Mouse (Mus musculus) c-Kit-negative CD71-positive TER-119-positive erythroid progenitor cells, embryonic 14.5 days (primary cell): Measurements from ENCODE around the gene Mmrn1.
"Not testable (repeated sequence)": the region's sequence is repeated elsewhere in the genome, so short reads cannot be mapped to it uniquely, and the experiment has no call there.

Source experiments
- DNase-seq: peaks from one replicate; pipeline ENCODE4 v3.0.0-alpha.2; 2013; ENCODE audit warnings: low read depth, low spot score

Mmrn1 gene

DNA sequence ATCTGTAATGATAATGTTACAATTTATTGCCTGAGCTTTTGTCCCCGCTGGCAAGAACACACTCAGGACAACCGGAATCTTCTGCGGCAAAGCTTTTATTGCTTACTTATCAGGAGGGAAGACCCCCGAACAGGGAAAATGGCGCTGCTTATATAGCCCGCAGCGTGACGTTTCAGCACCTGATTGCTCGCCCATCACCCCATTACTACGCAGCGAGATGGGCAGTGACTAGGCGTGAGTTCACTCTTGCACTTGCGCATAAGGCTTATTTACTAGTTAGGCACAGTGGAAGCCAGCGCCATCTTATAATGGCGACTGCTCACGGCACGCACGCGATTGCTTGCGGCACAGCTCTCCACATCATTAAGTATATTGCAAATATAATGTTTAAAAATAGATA, at the start of gene Mmrn1:
Gene Mmrn1 (plus strand): TSS at position 301 of the 400 bp plus-strand sequence.
- not testable (repeated sequence) for DNase-seq

DNA sequence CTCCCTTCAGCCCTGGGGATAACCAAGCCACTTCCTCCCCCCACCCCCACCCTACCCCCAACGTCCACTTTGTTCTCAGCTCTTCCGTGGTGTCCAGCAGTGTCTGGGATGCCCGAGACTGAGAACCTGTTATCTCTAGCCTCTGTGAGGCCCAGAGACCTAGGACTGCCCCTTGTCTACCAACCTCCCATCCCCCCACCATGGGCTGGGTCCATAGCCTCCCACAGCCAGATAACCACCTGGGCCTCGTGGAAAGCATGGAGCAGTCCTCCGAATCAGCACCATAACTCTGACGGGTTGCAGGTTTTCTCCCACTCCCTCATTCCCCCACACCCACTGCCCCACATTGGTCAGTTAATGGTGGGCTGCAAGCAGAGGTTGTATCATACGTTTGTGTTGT, 44.4 kb upstream of the Mmrn1 start:
- no peak for DNase-seq

DNA sequence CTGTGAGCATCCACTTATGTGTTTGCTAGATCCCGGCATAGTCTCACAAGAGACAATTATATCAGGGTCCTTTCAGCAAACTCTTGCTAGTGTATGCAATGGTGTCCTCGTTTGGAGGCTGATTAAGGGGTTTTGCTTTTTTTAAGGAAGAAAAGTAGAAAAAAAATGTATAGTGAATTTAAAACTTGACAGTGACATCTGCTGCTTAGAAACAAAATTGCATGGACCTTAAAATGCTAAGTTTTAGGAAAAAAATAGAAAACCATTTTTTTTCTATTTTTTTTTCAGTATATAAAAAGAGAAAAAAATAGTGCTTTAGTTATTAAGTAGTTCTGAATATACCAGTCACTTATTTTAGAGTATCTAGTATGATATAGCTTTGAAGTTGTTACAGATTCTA, 43.2 kb upstream of the Mmrn1 start:
- DNase-seq, result no peak

DNA sequence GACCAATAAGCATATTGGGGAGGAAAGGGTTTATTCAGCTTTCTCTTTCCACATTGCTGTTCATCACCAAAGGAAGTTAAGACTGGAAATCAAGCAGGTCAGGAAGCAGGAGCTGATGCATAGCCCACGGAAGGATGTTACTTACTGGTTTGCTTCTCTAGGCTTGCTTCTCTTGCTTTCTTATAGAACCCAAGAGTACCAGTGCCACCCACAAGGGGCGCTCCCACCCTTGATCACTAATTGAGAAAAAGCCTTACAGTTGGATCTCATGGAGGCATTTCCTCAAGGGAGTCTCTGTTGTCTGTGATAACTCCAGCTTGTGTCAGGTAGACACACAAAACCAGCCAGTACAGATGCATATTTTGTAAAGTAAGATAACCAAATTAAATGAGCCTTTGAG, 17.5 kb upstream of the Mmrn1 start:
- DNase-seq, result no peak

DNA sequence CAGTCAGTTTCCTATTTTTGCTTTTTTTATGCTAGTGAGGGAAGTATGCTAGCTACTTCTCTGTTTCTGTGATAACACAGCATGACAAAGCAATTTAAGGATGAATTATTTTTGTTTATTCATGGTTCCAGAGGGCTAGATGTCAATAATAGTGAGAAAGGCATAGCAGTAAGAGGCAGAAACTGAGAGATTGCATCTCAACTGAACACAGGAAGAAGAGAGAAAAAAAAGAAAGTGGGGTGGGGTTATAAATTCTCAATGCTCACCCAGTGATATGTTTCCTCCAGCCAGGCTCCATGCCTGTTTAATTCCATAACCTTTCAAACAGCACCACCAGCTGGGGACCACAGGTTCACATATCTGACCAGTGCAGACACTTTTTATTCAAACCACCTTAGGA, 6.6 kb downstream of the Mmrn1 start:
- peak; percentile 67 for DNase-seq

DNA sequence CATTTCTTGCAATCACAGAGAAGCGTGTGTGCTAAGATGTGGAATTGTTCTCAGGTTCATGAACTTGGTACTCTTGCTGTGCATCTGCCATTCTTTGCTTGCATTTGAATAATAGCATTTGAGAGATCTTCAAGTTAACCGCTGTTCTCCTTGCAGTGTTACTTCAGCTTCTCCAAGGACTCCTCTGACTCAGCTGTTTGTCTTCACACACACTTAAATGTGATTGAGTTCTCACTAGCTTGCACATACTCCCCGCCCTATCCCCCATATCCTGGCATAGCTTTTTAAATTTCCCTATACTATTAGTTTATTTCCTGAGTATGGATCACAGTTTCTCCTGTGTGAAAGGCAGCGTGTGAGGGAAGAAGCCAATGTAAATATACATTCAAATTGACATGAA, 10.1 kb downstream of the Mmrn1 start:
- DNase-seq, result peak; percentile 72

DNA sequence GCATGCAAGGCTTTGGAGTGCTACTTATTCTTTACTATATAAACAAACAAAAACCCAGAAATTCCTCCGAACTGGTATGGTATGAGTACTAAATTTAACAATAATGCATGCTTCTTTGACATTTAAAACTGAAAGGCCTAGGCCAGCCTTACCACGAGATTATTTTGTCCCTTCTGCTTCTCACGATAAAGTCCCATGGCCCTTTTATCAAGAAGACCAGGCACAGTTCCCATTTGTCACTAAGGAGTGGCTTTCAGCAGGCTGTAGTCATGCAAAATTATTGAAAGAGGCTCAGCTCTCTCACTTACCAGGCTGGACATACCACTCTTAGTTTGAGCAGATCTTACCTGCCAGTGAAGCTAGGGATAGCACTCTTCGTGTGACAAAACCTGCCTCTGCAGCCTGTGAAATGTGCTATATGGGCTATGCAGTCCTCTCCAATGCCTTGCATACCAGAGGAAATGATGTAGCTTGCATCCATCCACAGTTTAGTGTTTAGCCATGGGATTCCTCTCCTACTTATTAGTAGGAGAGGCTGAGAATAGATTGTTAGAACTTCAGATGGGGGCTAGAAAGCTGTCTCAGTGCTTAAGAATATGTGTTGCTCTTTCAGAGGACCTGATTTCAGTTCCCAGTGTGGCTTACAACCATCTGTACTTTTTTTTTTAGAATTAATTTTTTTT, 10.8 kb downstream of the Mmrn1 start:
- DNase-seq, result peak; percentile 94

DNA sequence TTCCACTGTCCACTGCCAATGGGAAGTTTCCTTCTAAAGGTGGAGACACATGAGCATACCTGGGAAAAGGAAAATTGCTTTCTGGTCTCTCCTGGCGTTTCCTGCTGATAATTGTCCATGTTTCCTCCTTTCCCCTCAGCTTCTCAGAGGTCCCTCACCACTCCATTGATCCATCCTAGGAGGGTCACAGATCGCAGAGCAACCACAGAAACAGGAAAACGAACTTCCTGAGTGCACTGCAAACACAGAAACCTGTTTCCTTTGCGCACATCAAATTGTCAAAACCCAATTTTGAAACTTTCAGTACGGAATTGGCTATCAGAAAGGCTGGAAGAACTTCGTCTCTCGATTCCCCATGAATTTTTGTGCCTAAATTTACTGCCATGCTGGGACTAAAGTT, 19.4 kb downstream of the Mmrn1 start:
- DNase-seq, result no peak

DNA sequence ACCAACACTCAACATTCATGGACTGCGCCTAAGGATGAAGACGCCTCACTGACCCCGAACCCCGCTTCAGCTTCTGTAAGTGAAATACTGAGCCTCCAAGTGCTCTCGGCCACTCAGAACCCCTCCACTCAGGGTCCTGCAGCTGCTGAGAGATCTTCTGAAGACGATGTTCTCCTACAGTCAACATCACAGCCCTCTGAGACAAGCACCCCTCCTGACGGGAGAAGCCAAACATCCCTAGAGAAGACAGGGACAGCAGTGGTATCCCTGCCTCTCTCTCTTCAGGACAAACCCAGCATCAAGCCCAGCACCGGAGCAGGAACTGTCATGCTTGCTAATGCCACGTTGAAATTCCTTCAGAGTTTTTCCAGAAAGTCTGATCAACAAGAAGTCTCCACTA, 19.8 kb downstream of the Mmrn1 start:
- DNase-seq, result no peak

DNA sequence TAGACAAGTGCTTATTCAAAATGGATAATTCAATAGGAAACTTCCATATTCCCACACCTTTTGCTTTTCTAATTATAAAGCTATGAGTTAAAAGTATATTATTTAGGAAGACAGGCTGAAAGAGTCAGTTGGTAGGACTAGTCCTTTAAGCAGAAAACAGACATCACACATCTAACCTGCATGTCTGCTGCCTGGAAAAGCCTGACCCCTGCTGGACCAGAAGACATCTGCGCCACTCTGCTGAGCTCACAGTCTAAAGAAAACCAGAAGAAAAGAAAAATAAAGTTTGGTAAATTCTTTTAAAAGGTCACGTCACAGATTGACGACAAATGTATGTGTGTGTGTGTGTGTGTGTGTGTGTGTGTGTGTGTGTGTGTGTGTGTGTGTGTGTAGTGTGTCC, 25.6 kb downstream of the Mmrn1 start:
- DNase-seq, result peak; percentile 55

DNA sequence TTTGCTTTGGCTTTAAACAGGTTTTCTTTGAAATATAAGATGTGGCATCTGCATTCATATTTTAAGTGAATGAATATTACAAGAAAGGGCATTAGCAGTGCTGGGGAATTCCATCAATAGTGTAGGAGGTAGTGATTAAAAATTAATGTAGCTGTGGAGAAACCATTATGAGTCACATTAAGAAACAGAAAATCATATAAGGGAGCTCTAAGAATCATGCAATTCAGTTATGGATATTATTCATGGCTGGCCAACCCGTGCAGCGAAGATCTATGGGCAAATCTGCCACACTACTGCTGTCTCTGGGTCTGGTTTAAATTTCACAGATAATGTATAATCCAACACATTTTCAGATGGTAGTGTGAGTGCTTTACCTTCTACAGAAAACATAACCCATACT, 36.5 kb downstream of the Mmrn1 start:
- DNase-seq, result no peak

DNA sequence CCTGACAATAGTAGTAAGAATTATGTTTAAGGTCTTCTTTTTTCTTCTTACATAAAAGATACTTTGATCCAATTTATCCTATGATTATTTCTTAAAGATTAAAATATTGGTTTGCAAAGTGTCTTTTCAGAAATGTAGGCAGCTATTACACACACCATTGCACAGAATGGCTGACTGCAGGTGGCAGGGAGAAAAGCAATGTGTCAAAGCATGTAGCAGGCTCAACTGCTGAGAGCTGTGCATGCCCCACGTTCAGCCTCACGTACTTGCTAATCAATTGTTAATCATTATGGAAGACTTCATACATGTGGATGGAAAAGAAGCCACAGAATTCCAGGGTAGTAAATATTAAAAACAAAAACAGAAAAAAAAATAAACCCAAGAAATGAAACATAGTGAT, 37.1 kb downstream of the Mmrn1 start:
- no peak for DNase-seq

DNA sequence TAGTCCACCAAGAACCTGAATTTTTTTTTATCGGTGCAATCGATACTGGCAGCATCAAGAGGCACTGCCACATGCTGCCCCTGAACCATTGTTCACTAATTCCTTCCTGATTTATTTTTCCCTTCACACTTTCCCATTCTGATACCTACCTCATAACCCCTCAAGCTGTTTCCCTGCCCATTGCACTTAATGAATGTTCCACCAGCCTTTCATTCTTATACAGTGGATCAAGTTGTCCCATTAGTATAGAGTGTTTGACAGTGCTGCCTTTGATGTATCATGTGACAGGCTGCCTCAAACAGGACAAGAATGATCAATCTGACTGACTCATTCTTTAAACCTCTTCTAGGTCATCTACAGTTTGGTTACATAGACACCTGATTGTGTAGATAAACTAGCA, 37.9 kb downstream of the Mmrn1 start:
- DNase-seq, result no peak

DNA sequence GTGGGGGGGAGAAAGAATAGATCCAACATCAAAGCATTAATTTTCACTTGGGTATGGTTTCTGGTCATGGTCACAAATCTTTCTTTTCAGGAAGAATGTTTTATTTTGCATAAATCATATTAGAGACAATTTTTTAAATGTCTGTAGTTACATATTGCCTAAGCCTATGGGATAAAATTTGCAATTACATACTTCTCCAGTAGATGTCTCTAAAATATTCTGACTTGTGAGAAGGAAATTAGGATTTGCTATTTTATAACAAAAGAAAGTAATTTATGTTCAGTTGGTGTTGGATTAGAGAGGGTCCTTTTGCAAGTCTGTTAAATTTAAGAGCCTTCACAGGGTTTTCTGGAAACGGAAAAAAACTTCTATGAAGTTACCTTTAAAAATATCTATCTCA, 39.0 kb downstream of the Mmrn1 start:
- no peak for DNase-seq

DNA sequence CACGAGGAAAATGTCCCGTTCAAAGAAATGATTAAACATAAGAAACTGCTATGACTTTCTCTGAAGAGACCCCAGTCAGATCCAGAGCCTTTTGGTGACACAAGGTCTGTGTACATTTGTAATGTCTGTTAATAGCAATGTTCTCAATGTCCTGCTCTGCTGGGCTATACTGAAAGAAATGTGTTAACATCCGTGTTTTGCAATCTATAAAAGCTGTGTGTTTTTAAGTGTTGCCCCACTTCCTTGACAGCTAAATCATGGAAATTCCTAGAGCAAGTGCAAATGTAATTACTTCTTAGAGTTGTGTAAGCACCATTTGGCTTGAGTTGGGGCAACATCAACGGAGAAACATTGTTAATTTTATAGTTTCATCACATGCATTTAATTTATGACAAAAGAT, 42.2 kb downstream of the Mmrn1 start:
- no peak for DNase-seq

DNA sequence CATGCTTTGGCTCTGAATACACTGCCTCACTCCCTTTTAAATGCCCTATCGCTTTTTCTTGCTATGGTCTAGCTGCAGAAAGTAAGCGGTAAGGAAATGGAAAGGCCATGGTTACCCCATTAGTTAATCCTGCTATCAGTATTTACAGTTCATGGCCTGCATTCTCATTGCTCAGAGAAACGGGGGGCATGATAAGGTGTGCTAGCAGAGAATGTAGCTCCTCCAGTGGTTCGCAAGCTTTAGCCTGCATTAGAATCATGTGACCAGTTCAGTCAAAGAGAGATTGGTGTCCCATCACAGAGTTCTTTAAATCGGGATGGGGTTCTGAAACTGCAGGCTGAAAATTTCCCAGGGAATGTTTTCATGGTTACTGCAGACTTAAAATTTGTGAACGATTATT, 44.6 kb downstream of the Mmrn1 start:
- no peak for DNase-seq

DNA sequence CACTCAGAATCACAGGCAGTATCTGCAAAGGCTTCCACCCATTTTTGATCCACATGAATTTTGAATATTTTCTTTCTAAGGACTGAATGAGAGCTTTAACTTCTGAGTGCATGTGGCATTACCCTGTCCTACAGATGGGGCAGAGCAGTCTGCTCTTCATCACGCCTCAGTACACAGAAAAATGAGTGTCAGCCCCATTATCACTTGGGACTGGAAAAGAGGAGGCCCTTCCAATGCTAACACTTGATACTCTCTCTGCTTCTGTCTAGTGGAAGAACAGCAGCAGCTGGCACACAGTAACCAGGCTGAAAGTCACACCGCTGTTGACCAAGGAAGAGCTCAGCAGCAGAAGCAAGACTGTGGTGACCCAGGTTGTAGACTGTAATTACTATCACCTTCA, 46.0 kb downstream of the Mmrn1 start:
- no peak for DNase-seq

DNA sequence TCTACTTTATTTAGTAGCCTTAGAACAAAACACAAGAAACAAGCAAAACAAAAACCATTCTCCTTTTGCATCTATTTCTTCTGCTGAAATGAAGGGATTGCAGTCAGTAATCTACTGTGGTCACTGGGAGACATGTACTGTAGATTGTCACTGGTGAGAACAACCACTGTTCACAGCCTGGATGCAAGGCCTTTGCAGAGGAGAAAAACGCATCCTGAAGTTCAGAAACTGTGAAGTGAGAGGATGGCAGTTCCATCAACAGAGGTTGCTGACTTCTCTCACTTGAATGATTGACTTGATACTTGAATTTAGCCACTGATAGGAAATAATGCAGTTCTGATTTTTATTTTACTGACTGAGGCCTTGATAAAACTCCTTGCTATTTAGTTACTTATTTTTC, 53.8 kb downstream of the Mmrn1 start:
- no peak for DNase-seq

DNA sequence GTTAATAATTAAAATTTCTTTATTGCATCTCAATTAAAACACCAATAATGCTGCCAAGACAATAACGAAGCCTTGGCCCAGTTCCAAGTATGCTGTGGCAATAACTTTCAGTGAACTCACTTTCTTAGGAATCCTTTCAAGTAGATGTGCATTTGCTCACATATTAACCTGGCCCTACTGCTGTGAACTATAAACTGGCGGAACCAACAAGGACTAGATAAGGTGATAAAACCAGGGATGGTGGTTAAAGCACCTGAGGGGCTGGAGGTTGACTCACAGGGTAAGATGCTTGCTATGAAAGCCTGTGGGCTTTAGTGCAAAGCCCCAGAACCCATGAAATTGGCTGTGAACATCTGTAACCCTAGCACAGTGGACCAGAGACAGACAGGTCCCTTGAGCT, 54.3 kb downstream of the Mmrn1 start:
- no peak for DNase-seq

DNA sequence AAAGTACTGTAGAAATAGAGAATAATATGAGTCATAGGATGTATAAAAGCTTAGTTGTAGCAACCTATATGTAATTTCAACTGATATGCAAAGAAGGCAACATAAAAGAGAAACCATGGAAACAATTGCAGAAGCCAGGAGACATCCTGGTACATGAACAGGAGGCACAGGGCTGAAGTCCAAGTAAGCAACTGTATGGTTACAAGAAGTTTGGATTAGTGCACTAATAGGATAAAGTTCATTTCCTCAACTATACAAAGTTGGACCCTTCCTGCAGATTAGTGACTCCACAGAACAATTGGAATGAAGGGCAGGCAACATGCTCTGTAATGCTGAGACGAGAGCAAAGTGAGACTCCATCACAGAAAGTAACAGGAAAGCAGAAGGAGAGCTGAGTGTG, 59.6 kb downstream of the Mmrn1 start:
- no peak for DNase-seq

DNA sequence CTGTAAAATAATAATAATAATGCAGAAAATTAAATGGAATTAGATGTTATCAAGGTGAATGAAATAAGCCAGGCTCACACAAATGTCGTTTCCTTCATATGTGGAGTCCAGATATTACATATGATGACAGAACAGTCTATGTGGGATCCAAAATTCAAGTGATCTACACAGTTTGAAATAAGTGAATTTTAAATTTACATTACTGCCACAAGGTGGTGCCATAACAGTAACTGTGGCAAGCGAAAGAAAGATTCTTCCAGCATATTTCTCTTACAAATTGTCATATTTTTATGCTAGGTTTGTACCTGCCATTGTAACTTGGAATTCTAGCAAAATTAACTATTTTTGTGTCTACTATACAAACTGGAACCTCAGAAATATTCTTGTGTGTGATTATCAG, 61.1 kb downstream of the Mmrn1 start:
- no peak for DNase-seq

DNA sequence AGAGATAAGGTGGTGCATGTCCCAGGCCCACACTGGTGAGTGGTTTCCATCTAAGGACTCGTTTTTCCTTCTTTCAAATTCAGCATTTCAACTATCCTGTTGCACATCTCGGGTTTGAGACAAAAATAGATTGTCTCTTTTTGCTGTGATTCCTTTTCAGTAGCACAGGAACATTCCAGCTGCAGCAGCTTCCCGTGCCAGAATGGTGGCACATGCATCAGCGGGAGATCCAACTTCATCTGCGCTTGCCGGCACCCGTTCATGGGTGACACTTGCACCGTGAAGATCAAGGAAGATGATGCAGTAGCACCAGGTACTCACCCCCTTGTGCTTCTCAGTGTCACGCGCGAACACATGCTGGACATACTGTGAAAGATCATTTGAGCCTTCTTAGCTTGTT, 62.1 kb downstream of the Mmrn1 start:
- DNase-seq, result no peak

DNA sequence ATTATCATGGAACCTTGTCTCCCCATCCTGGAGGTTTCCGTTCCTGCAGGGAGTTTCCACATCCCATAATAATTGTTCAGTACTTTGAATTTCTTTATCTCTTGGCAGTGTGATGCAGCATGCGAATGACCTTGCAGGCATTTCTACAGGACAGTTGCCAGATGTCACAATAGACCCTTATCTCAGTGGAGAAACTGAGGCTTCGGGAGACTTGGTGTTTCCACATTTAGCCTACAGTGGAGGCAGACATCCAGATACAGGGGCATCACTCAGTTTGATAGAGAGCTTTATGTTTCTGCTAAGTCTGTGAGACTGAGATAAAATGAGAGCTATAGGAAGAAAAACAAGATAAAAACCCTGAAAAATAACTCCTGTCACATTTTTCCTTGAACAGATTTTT, 63.0 kb downstream of the Mmrn1 start:
- DNase-seq, result no peak

DNA sequence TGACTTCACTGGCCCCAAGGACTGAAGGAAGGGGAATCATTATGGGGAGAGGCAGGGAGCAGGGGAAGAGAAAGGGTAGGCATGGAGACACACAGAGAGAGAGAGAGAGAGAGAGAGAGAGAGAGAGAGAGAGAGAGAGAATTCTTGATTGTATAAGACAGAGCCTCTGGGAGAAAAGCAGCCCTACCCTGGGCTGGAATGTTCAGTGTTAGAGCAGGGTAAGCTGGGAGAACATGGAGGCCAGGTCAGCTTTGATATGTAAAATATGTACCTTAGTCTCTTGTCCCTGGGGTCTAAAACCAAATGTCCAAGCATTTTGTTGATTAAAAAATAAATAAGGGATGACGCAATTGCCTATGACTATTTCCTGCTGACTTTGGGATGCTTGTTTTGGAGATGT, 67.6 kb downstream of the Mmrn1 start:
- DNase-seq, result no peak
